Mouse (Mus musculus) spleen, postnatal 14 days (tissue): Measurements from ENCODE around the gene Lmbrd1.
"Not testable (repeated sequence)": the region's sequence is repeated elsewhere in the genome, so short reads cannot be mapped to it uniquely, and the experiment has no call there.

ENCODE experiments used
- DNase-seq, 2 experiments: peaks; one replicate each; pipeline ENCODE4 v3.0.0; 2021 to 2022; ENCODE audit warnings: low spot score in 2 of 2

The Lmbrd1 gene

GRCm38 (mm10) chr1:24678205-24678917 lies at the start of gene Lmbrd1:
Lmbrd1 (plus strand) TSS chr1:24678630.
- peak; percentile 89 to 94 for DNase-seq

GRCm38 (mm10) chr1:24633553-24634132 lies 44.8 kb upstream of the Lmbrd1 start:
- no peak for DNase-seq

GRCm38 (mm10) chr1:24650100-24650499 lies 28.3 kb upstream of the Lmbrd1 start:
- DNase-seq = no peak

GRCm38 (mm10) chr1:24659914-24660313 lies 18.5 kb upstream of the Lmbrd1 start:
- DNase-seq = no peak

- DNase-seq = not testable (repeated sequence)
Observed at GRCm38 (mm10) chr1:24660662-24661061, 17.8 kb upstream of the Lmbrd1 start.

GRCm38 (mm10) chr1:24661551-24661950 lies 16.9 kb upstream of the Lmbrd1 start:
- no peak for DNase-seq

- DNase-seq = no peak
Observed at GRCm38 (mm10) chr1:24664158-24664557, 14.3 kb upstream of the Lmbrd1 start.

- no peak for DNase-seq
Observed at GRCm38 (mm10) chr1:24673231-24673630, 5.2 kb upstream of the Lmbrd1 start.

- no peak for DNase-seq
Observed at GRCm38 (mm10) chr1:24677706-24678105, 724 bp upstream of the Lmbrd1 start.

GRCm38 (mm10) chr1:24679071-24679470 lies 641 bp downstream of the Lmbrd1 start:
- no peak for DNase-seq

GRCm38 (mm10) chr1:24680991-24681390 lies 2.6 kb downstream of the Lmbrd1 start:
- peak in 1 of 2 experiments; percentile 21 for DNase-seq

GRCm38 (mm10) chr1:24681946-24682345 lies 3.5 kb downstream of the Lmbrd1 start:
- DNase-seq = no peak

- DNase-seq = no peak
Observed at GRCm38 (mm10) chr1:24683947-24684346, 5.5 kb downstream of the Lmbrd1 start.

GRCm38 (mm10) chr1:24685606-24686005 lies 7.2 kb downstream of the Lmbrd1 start:
- no peak for DNase-seq

- DNase-seq = no peak
Observed at GRCm38 (mm10) chr1:24686235-24687021, 8.0 kb downstream of the Lmbrd1 start.

GRCm38 (mm10) chr1:24697677-24698076 lies 19.2 kb downstream of the Lmbrd1 start:
- DNase-seq = no peak

GRCm38 (mm10) chr1:24698146-24698880 lies 19.9 kb downstream of the Lmbrd1 start:
- no peak for DNase-seq

- no peak for DNase-seq
Observed at GRCm38 (mm10) chr1:24699320-24699719, 20.9 kb downstream of the Lmbrd1 start.

- DNase-seq = no peak
Observed at GRCm38 (mm10) chr1:24700241-24700640, 21.8 kb downstream of the Lmbrd1 start.

- no peak for DNase-seq
Observed at GRCm38 (mm10) chr1:24703821-24704220, 25.4 kb downstream of the Lmbrd1 start.

- no peak for DNase-seq
Observed at GRCm38 (mm10) chr1:24716301-24716700, 37.9 kb downstream of the Lmbrd1 start.

GRCm38 (mm10) chr1:24719621-24720020 lies 41.2 kb downstream of the Lmbrd1 start:
- no peak for DNase-seq
